Comparison of ENCODE assay signal across 12 mouse cellular contexts in genomic region chr5:131680127-131680845, GRCm38 (mm10).
DNase-seq lines count a peak whose midpoint lies in the region; ATAC-seq lines count a peak whose summit lies in the region.
"Had no signal": no experiment of that assay in that cellular context is flagged by ENCODE, and none has a peak within 500 bp of the region (broad histone marks: within the 10 kb centered on the region; RNA-seq: fewer than 3 reads in every experiment).

No protein-coding gene starts in this region.

- ATAC-seq in megakaryocyte-erythroid progenitor cell, adult 5-6 weeks (replicated peaks; ENCODE audit: low FRiP score, low TSS enrichment, poor library complexity, severe bottlenecking): no peak

- intact Hi-C loops in gastrocnemius, postnatal 14 days (cut with DNase I; ENCODE audit: low total_unique reads): no loop called here

- peak; percentile 13 for DNase-seq in embryo, embryonic 10 days (ENCODE audit: low spot score)
- no peak for DNase-seq in embryo, embryonic 9.5 days (ENCODE audit: extremely low spot score)
- peak; percentile 6 to 12 for DNase-seq in frontal cortex, postnatal 25 days (ENCODE audit: low spot score in 2 of 2)
- peak; percentile 80 to 81 for DNase-seq in layer of hippocampus, postnatal 36 days
- DNase-seq in retina, embryonic 14.5 days (ENCODE audit: low spot score): peak; percentile 51
- no peak for DNase-seq in gastrocnemius, postnatal 14 days
- no peak for DNase-seq in spleen, postnatal 4 days (ENCODE audit: low spot score in 2 of 2)
- DNase-seq: cerebellum, adult 18-20 months; gastrocnemius, postnatal 10 days; kidney, postnatal 14 days; lung, adult 18-20 months had no signal

Comparison
In these comparisons a context has a peak if more than half of its experiments do, and no peak if none do; other contexts are left out.
1. DNase-seq: peak in embryo, embryonic 10 days (single experiment), frontal cortex, postnatal 25 days (2 of 2), layer of hippocampus, postnatal 36 days (2 of 2) and retina, embryonic 14.5 days (single experiment); none in embryo, embryonic 9.5 days (single experiment), gastrocnemius, postnatal 14 days (single experiment) and spleen, postnatal 4 days (0 of 2).